Mouse (Mus musculus) testis, adult 2 months (tissue): ENCODE measurements around the gene Klf2.

ENCODE experiments used
- CTCF ChIP-seq: fragments of 200-500 bp; IDR thresholded peaks from 2 replicates; pipeline ENCODE4 v1.5.1; 2012; ENCODE audit warnings: low read depth, mild to moderate bottlenecking, inconsistent platforms, low read length, moderate library complexity; ENCODE audit not compliant: control insufficient read depth, insufficient read depth, insufficient replicate concordance
- POLR2A ChIP-seq: fragments of 200-500 bp; IDR thresholded peaks from 2 replicates; pipeline ENCODE4 v1.6.1; 2012; ENCODE audit warnings: low read depth, mild to moderate bottlenecking, inconsistent platforms, low read length, moderate library complexity; ENCODE audit not compliant: control insufficient read depth

DNA sequence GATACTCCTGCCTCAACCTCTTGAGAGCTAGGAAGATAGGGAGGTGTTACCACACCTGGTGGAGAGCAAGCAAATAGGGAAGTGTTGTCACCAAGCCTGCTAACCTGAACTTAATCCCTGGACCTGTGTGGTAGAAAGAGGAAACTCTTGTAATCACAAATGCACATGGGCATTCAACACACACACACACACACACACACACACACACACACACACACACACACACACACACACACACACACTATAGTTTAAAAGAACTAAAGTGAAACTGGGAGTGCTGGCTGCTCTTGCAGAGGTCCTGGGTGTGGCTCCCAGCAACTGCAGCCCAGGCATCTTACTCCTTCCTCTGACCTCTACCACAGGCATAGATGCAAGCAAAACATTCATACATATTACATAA lies 41.3 kb downstream of the Klf2 start:
- TF ChIP-seq POLR2A (no peak), CTCF (no peak)
